Mouse (Mus musculus): ENCODE measurements around the gene A930004D18Rik. TPM values are rescaled to one million over a fixed set of nuclear protein-coding genes. Genes with fewer than 3 reads are reported as not detected.

A930004D18Rik gene
- total RNA-seq, 2 experiments from 2014 or later: 3.5 to 3.8 TPM

DNA sequence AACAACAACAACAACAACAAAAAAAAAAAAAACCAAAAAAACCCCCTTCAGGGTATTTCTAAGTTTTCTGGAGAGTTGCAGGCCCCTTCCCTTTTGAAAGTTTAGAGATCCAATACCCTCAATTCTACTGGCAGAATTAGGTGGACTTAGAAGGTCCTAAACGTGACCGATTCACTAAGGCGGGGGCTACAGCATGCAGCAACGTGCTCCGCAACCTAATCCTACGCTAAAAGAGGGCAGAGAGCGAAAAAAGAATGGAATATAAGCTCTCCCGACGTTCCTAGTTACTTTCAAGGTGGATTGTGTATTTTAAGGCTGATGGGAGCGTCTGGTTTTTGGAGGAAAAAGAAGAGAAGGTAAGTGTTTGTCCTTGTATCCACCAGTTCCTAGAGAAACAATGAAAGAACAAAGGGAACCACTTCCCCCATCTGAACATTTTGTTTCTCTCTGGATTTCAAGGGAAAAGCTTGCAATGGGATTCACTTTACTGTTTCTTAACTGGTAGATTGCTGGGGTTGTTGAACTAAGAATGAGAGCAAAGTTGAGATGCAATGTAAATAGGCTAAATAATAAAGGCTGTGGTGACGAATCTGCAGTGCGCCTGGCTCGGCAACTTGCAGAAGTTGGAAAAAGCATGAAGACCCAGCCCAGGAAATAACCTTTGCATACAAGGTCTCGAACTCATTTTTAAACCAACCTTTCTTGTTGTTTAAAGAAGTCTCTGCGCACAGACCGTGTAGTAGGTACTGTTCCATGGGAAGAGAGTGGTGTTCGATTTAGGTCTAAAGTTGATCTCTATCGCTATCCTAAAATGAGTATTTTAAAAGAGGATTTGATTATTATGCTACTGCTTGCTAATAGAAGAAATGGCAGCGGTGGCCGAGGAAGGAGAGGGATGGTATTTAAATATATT lies 17.7 kb upstream of the A930004D18Rik start, which contains the start of gene Mllt10:
Gene Mllt10 (plus strand): TSS at position 222 of the 913 bp plus-strand sequence.
- DNase-seq (ENCODE audit: low spot score): no peak
- intact Hi-C loops (cut with DNase I): loop anchor here (5.0 to 10.0 kb wide), 3 partner anchors 337 to 637 kb away; partner anchors contain the start of genes Dnajc1 and Spag6

DNA sequence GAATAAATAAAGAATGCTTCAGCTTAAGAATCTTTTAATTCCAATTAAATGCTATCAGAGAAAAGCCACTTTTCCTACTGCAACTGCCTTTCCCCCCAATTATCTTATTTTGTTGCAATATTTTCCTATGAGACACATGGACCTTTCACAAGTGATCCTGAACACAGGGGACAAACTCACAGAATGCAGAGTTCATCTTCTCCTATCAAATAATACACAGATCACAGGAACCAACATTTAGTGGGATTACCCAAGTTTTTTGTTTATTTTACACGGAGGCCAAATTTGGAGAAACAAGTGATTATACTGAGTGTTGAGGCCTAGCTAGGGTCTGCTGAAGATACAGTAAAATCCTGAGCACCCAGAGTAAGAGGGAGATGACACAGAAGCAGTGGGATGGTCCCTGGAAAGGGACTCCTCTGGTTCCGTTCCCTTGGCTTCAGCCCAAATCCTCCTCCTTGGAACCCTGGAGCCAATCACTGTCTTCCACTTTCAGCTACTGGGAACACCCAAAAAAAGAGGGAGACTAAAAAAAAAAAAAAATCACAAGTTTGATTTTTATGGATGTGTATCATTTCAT lies 16.5 kb upstream of the A930004D18Rik start:
- intact Hi-C loops (cut with DNase I): loop anchor here (10.0 kb wide), 1 partner anchor 531 kb away; no protein-coding TSS in a partner anchor

DNA sequence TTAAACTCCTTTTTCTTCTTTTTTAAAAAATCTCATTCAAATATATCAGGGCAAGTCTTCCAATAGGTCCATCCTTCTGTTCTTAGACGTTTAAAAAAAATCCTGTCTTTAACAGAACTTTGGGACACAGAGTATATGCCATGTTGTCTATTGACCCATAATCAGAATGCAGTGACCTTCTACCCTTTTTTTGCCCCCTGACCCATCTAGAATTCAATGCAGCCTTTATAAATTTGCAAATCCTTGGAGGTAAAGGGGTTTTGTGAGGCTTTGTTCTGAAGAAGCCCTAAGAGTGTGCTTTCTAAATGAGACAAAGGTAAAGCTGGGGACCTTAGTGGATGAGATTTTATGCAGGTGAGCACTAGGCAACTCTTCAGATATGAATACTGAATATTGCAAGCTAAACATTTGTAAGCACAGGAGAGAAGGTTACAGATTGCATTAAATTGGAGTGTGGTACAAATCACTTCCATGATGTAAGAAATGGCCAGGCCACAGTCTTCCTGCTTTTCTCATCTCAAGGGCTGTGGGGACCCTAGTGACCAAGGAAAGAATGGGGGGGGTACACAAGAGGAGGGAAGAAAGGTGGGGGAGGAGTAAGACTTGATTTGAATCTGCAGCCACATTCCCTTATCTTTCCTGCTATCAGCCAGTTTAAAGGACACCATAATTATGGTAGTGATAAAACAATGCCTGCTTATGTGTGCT lies 15.9 kb upstream of the A930004D18Rik start:
- no peak for DNase-seq (ENCODE audit: low spot score)
- intact Hi-C loops (cut with DNase I): loop anchor here (10.0 kb wide), 1 partner anchor 531 kb away; no protein-coding TSS in a partner anchor

More for the DNA sequence above, 16.5 kb upstream of the A930004D18Rik start:
- DNase-seq (ENCODE audit: low spot score): peak; percentile 46

DNA sequence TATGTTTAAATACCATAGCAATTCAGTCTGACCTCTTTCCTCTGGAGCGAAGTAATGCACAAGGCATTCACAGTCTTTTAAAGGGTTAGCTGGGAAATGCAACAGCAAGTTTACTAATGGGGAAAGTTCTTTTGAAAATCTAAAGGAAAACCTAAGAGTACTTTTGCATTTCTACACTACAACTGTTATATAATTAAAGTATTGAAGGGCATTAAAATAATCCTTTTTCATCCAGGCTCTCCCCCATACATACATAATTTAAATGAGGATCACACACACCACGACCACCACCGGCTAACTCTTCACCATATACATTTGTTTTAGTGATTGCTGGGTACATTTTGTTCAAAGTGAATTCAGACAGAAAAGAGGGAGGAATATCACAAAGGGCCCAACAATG lies 15.0 kb upstream of the A930004D18Rik start:
- no peak for DNase-seq (ENCODE audit: low spot score)
- intact Hi-C loops (cut with DNase I): loop anchor here (10.0 kb wide), 1 partner anchor 532 kb away; no protein-coding TSS in a partner anchor

GRCm38 (mm10) chr2:18051831-18052170 lies 14.3 kb upstream of the A930004D18Rik start:
- no peak for DNase-seq (ENCODE audit: low spot score)
- intact Hi-C loops (cut with DNase I): loop anchor here (10.0 kb wide), 1 partner anchor 533 kb away; no protein-coding TSS in a partner anchor

DNA sequence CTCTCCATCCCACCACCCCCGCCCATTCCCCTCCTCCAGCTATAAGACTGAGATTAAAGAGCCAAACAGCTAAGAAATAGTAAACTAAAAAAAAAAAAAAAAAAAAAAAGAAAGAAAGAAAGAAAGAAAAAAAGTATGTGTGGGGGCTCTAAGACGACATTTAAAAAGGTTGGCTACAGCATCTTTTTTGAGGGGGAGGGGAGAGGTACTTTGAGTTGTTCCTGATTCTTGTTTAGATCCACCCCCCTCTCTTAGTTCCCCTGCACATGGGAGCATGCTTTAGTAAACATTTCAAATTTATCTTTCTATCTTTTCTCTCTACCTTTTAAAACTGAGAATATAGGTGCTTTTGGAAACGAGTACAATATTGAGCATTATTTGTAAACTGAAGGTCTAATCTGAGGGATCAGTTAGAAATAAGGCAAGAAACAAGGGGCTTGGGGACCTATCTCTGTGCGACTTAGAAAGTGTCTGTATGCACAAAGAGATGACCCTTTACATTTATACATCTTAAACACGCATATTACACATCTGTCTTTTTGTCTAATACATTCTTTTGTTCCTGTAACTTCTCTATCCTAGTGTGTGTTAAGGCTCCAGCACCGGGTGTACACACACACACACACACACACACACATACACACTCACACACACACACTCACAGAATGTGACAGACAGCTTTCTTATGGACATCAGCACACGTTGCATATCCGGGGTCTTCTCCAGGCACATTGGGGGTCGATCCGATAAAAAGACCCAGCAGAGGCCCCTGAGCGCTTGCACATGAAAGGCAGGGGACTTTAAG lies 13.7 kb upstream of the A930004D18Rik start:
- no peak for DNase-seq (ENCODE audit: low spot score)
- intact Hi-C loops (cut with DNase I): loop anchor here (10.0 kb wide), 1 partner anchor 534 kb away; no protein-coding TSS in a partner anchor

DNA sequence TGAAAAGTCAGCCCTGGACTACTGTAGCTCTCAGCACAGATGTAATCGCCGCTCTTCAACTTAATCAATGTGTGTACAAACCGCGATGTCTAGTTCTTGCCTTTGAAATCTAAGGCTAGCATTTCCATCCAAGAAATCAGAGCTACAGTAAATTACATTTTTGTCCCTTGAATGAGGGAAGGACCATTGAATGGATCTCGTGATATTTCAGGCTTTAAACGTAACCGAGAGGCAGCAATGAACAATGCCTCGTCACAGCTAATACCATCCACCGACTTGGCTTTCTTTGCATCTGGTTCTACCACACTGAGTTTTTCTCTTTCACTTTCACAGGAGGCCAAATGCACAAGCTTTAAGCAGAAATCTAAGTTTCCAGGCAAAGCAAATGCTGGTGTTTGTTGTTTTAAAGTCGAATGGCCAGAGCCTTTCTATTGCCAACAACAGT lies 13.0 kb upstream of the A930004D18Rik start:
- intact Hi-C loops (cut with DNase I): loop anchor here (10.0 kb wide), 1 partner anchor 534 kb away; no protein-coding TSS in a partner anchor
- no peak for DNase-seq (ENCODE audit: low spot score)

DNA sequence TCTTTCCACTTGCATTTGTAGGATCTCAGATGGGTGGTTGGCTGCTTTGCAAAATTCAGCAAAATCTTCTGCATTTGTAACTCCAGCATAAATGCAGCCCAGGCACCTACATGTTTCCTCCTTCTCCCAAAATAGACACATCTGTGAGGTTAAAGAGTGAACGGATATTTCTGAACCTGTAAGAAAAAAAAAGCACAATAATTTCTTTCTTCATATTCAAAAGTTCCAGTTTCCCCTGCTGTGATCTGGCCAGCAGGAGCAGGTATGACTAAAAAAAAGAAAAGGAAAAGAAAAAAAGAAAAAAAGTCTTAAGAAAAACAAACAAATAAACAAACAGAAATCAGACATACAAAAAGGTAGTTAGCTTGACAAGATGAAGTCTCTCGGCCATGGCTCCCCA lies 12.5 kb upstream of the A930004D18Rik start:
- no peak for DNase-seq (ENCODE audit: low spot score)
- intact Hi-C loops (cut with DNase I): loop anchor here (10.0 kb wide), 1 partner anchor 535 kb away; no protein-coding TSS in a partner anchor

DNA sequence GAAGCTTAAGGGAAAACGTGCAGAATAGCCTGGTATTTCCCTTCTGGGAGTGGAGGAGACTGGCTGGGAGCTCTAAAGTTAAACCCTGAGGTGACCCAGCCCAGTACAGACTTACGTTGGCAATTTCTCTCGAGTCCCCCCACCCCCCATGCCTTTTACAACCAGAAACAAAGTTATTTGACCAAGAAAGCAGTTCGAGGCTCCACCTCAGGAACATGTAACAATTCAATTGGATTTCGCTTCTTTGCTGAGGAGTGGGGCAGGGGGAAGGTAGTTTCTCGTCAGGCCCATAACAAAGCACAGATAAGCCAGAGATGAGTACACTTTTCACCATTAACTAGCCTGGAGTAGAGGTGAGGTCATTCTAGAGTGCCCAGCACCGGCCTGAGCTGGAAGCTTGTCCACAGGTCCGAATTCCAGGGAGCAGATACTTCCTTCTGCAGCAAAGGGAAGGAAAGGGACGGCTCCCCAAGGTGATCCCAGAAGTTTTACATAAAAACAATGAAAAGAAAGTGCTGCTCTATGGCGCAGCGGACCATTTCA lies 11.8 kb upstream of the A930004D18Rik start:
- DNase-seq (ENCODE audit: low spot score): no peak

GRCm38 (mm10) chr2:18048453-18049075 lies 11.0 kb upstream of the A930004D18Rik start, which contains the start of gene Skida1:
TSS of gene Skida1 (minus strand) at chr2:18049051.
- intact Hi-C loops (cut with DNase I): loop anchor here (2.0 to 5.0 kb wide), 3 partner anchors 14 to 719 kb away; partner anchors contain the start of gene Bmi1
- no peak for DNase-seq (ENCODE audit: low spot score)

More for the DNA sequence above, 11.8 kb upstream of the A930004D18Rik start:
- intact Hi-C loops (cut with DNase I): loop anchor here (2.0 to 5.0 kb wide), 3 partner anchors 13 to 718 kb away; partner anchors contain the start of gene Bmi1

DNA sequence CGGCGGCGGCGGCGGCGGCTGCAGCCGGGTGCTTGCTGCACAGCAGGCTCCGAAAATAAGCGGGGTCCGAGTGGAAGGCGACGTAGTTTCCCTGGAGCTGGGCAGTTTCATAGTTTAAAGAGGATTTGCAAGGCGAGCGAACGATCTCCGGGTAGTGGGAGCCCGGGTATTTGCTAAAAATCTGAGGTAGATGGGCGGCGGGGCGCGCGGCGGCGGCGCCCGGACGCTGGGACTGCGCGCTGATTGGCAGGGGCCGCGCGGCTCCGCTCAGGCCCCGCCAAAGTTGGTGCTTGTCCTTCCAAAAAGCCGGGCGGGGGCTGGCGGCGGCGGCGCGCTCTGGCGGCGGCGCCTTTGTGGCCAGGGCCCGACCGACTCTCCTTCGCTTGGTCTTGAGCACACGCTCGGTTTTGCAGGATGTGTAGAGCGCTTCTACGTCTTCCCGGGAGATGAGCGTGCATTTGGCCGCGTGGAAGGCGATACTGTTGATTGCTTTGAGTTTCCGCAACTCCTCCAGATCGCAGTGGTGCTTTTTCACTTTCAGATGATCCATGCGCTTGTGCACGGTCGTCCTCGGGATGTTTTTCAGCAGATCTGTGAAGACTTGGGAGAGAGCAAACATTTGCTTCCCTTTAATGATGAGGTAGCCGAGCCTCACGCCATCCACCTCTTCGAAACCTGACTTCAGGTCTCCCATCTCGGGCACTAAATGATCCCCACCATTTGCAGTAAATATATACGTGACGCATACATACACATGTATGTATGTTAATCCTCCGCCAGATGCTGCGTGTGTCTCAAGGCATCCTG lies 10.3 kb upstream of the A930004D18Rik start:
- intact Hi-C loops (cut with DNase I): loop anchor here (2.0 to 5.0 kb wide), 3 partner anchors 15 to 719 kb away; partner anchors contain the start of gene Bmi1
- peak; percentile 70 for DNase-seq (ENCODE audit: low spot score)

DNA sequence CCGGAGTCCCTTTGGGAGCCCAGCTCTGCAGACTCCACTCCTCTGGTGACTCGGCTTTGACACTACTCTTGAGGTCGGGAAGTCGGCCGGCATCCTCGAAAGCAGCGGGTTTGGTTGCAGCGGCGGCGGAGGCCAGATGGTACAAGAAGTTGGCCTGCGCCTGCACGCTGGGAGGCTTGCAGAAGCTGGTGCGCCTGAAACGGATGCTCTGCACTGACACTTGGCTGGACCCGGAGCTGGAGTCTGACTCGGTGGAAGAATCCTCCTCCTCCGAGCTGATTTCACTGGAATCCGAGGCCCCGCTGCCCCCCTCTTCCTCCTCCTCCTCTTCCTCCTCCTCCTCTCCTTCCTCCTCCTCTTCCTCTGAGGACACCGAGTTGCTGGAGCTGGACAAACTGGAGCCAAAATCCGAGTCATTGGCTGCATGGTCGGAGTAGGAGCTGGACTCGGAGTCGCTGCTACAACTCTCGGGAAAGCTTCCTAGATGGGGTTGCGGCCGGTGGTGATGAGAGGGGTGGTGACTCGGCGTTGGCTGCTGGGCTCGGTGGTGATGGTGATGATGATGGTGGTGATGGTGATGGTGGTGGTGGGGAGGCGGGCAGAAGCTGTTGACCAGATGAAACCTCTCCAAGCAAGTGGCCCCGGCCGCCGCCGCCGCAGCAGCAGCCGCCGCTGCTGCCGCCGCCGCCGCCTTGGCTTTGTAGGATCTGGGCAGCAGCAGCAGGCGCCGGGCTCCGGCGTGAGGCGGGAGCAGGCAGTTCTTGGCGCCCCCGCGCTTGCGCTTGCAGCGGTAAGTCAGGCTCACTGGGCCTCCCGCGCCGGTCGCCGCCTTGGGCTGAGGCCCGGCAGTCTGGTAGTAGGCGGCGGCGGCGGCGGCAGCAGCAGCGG lies 9.5 kb upstream of the A930004D18Rik start:
- peak; percentile 49 for DNase-seq (ENCODE audit: low spot score)
- intact Hi-C loops (cut with DNase I): loop anchor here (1.0 to 5.0 kb wide), 2 partner anchors 16 to 720 kb away; no protein-coding TSS in a partner anchor

DNA sequence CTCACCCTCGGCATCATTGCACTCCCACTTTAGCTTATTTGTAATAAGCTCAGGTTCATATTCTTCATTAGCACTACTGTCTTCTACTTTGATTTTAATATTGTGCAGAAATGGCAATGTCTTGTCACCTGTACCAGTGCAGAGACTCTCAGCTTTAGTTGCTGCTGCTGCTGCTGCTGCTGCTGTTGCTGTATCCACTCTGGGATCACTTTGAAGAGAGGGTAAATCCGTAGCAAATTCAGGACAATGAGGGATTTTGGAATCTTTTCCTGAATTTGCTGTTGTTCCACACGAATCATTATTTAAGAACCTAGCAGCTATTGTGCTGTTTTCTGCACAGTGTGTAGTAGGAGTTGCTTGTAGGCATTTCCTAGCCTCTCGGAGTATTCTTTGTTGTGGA lies 8.6 kb upstream of the A930004D18Rik start:
- no peak for DNase-seq (ENCODE audit: low spot score)
- intact Hi-C loops (cut with DNase I): loop anchor here (1.0 to 5.0 kb wide), 2 partner anchors 15 to 721 kb away; no protein-coding TSS in a partner anchor

DNA sequence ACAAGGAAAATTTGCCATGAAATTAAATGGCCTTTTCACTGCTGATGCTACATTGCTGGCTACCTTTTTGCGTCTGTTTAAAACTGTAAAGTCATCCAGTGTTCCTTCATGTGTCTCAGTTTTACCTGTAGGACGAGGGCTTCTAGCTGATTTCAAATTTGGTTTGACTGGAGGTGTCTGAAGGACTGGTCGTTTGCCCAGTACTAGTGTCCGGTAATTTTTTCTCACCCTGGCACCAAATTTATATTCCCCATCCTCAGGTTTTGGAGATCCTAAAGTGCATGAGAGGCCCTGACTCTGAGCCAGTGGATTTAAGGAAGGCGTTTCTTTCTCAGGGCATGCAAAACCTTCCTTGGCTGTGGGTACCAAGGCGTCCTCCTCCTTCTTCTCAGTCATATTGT lies 8.2 kb upstream of the A930004D18Rik start:
- DNase-seq (ENCODE audit: low spot score): no peak
- intact Hi-C loops (cut with DNase I): loop anchor here (1.0 to 5.0 kb wide), 2 partner anchors 14 to 722 kb away; no protein-coding TSS in a partner anchor

GRCm38 (mm10) chr2:18045143-18045780 lies 7.7 kb upstream of the A930004D18Rik start:
- no peak for DNase-seq (ENCODE audit: low spot score)
- intact Hi-C loops (cut with DNase I): loop anchor here (5.0 kb wide), 1 partner anchor 722 kb away; no protein-coding TSS in a partner anchor

Data from heart, postnatal 25 days (tissue).